Mouse (Mus musculus) CH12.LX (cell line): Measurements from ENCODE around the gene Sycp2. TPM values are rescaled to one million over a fixed set of nuclear protein-coding genes. Genes with fewer than 3 reads are reported as not detected.

Experiments
- DNase-seq: peaks from one replicate; pipeline ENCODE4 v3.0.0-alpha.2; 2013; ENCODE audit errors: extremely low read depth
- H3K27ac ChIP-seq: 2 replicates; pipeline ENCODE4 v1.5.1; 2012; ENCODE audit warnings: low read depth, mild to moderate bottlenecking, control low read depth, moderate library complexity; ENCODE audit not compliant: insufficient read depth
- H3K27me3 ChIP-seq: replicated peaks from 2 replicates; pipeline ENCODE3; 2012; ENCODE audit warnings: inconsistent platforms
- H3K36me3 ChIP-seq, 2 experiments: replicated peaks in 1 of 2; 2 replicates each; pipeline versions ENCODE3 to v1.6.1; 2012; ENCODE audit warnings: inconsistent platforms in 1 of 2, low read length in 1 of 2, mild to moderate bottlenecking in 1 of 2, mixed read lengths in 1 of 2, moderate library complexity in 1 of 2; ENCODE audit not compliant: control insufficient read depth in 1 of 2, insufficient read depth in 1 of 2
- H3K4me1 ChIP-seq, 2 experiments: 2 replicates each; pipeline ENCODE4 v1.6.1; 2012; ENCODE audit warnings: inconsistent platforms in 1 of 2, moderate library complexity in 1 of 2; ENCODE audit not compliant: insufficient read depth in 2 of 2, control insufficient read depth in 1 of 2
- H3K4me2 ChIP-seq: 2 replicates; pipeline ENCODE4 v1.6.1; 2012; ENCODE audit warnings: low read depth, mild to moderate bottlenecking, control low read depth; ENCODE audit not compliant: poor library complexity, insufficient read depth, severe bottlenecking
- H3K4me3 ChIP-seq, 3 experiments: fragments of 150-350 bp in 1 of 3; sonication (generic) in 1 of 3; replicated peaks in 1 of 3; 2 replicates each; pipeline versions ENCODE3 to v1.5.1; 2011 to 2012; ENCODE audit warnings: low read depth in 2 of 3, low read length in 2 of 3, mild to moderate bottlenecking in 2 of 3, moderate library complexity in 2 of 3, control low read depth in 1 of 3, improper control_type of control experiment in 1 of 3, inconsistent platforms in 1 of 3, mixed read lengths in 1 of 3; ENCODE audit not compliant: poor library complexity in 1 of 3
- H3K79me2 ChIP-seq: replicated peaks from 2 replicates; pipeline ENCODE4 v1.6.1; 2012; ENCODE audit warnings: mild to moderate bottlenecking, moderate library complexity; ENCODE audit not compliant: control insufficient read depth, poor library complexity, insufficient read depth, severe bottlenecking; ENCODE audit errors: extremely low read depth
- H3K9ac ChIP-seq: 2 replicates; pipeline ENCODE4 v1.6.1; 2012; ENCODE audit warnings: low read depth, mild to moderate bottlenecking, control low read depth, moderate library complexity; ENCODE audit not compliant: insufficient read depth
- H3K9me3 ChIP-seq: replicated peaks from 2 replicates; pipeline ENCODE3; 2012; ENCODE audit warnings: low read length, inconsistent platforms, mixed read lengths
- CHD2 ChIP-seq: IDR thresholded peaks from 2 replicates; pipeline ENCODE4 v1.6.1; 2011; ENCODE audit warnings: low read length, improper control_type of control experiment
- E2F4 ChIP-seq: IDR thresholded peaks from 2 replicates; pipeline ENCODE4 v1.6.1; 2011; ENCODE audit warnings: low read depth, low read length, improper control_type of control experiment; ENCODE audit not compliant: insufficient replicate concordance
- EP300 ChIP-seq: IDR thresholded peaks from 2 replicates; pipeline ENCODE4 v1.6.1; 2011; ENCODE audit warnings: low read length, improper control_type of control experiment
- GABPA ChIP-seq: IDR thresholded peaks from 2 replicates; pipeline ENCODE4 v1.6.1; 2012; ENCODE audit warnings: low read depth, low read length, improper control_type of control experiment, inconsistent platforms; ENCODE audit not compliant: insufficient replicate concordance
- IRF4 ChIP-seq: IDR thresholded peaks from 2 replicates; pipeline ENCODE4 v1.6.1; 2014; ENCODE audit warnings: low read depth, mild to moderate bottlenecking, inconsistent platforms, low read length, improper control_type of control experiment
- JUND ChIP-seq: conservative IDR thresholded peaks from 2 replicates; pipeline ENCODE4 v1.6.1; 2011; ENCODE audit warnings: low read depth, low read length, improper control_type of control experiment
- MAFK ChIP-seq: IDR thresholded peaks from 2 replicates; pipeline ENCODE4 v1.6.1; 2011; ENCODE audit warnings: low read length, improper control_type of control experiment; ENCODE audit not compliant: insufficient replicate concordance
- MAX ChIP-seq: IDR thresholded peaks from 2 replicates; pipeline ENCODE4 v1.6.1; 2011; ENCODE audit warnings: low read length, improper control_type of control experiment
- MXI1 ChIP-seq: IDR thresholded peaks from 2 replicates; pipeline ENCODE4 v1.6.1; 2011; ENCODE audit warnings: mild to moderate bottlenecking, low read depth, low read length, improper control_type of control experiment
- MYC ChIP-seq: IDR thresholded peaks from 2 replicates; pipeline ENCODE4 v1.6.1; 2011; ENCODE audit warnings: low read depth, mild to moderate bottlenecking, improper control_type of control experiment, low read length
- NELFE ChIP-seq: IDR thresholded peaks from 2 replicates; pipeline ENCODE4 v1.6.1; 2011; ENCODE audit warnings: low read depth, low read length, improper control_type of control experiment
- POLR2A ChIP-seq: IDR thresholded peaks from 2 replicates; pipeline ENCODE4 v1.6.1; 2011; ENCODE audit warnings: low read depth, mild to moderate bottlenecking, improper control_type of control experiment, low read length
- RCOR1 ChIP-seq: conservative IDR thresholded peaks from 2 replicates; pipeline ENCODE4 v1.6.1; 2012; ENCODE audit warnings: low read depth, mild to moderate bottlenecking, inconsistent platforms, low read length, improper control_type of control experiment
- SMC3 ChIP-seq: IDR thresholded peaks from 2 replicates; pipeline ENCODE4 v1.6.1; 2011; ENCODE audit warnings: low read depth, low read length, improper control_type of control experiment
- TCF12 ChIP-seq: IDR thresholded peaks from 2 replicates; pipeline ENCODE4 v1.6.1; 2014; ENCODE audit warnings: low read depth, mild to moderate bottlenecking, inconsistent platforms, low read length, improper control_type of control experiment
- UBTF ChIP-seq: IDR thresholded peaks from 2 replicates; pipeline ENCODE4 v1.6.1; 2012; ENCODE audit warnings: low read depth, mild to moderate bottlenecking, inconsistent platforms, low read length, improper control_type of control experiment, moderate library complexity
- USF1 ChIP-seq: IDR thresholded peaks from 2 replicates; pipeline ENCODE4 v1.6.1; 2014; ENCODE audit warnings: low read depth, mild to moderate bottlenecking, inconsistent platforms, low read length, improper control_type of control experiment
- USF2 ChIP-seq: conservative IDR thresholded peaks from 2 replicates; pipeline ENCODE4 v1.6.1; 2011; ENCODE audit warnings: low read depth, low read length, improper control_type of control experiment
- ZC3H11A ChIP-seq: IDR thresholded peaks from 2 replicates; pipeline ENCODE4 v1.6.1; 2012; ENCODE audit warnings: low read depth, mild to moderate bottlenecking, inconsistent platforms, low read length, improper control_type of control experiment
- ZMIZ1 ChIP-seq: IDR thresholded peaks from 2 replicates; pipeline ENCODE4 v1.6.1; 2012; ENCODE audit warnings: low read depth, mild to moderate bottlenecking, inconsistent platforms, low read length, improper control_type of control experiment
- dilution Hi-C: fragments of 300-500 bp; cut with MboI; formaldehyde crosslinking; loops from 2 replicates; pipeline ENCODE4 v1.14.3; 2020; ENCODE audit warnings: low sequenced_read_pairs; ENCODE audit not compliant: extremely low pct_unique_long_range_greater_than_20kb, extremely low pct_ligation_motif_present
- in situ Hi-C: fragments of 300-500 bp; cut with MboI; formaldehyde crosslinking; loops from 3 replicates; pipeline ENCODE4 v1.14.3; 2019; ENCODE audit warnings: low sequenced_read_pairs, low pct_ligation_motif_present, low pct_unique_long_range_greater_than_20kb, mixed read lengths
- polyA plus RNA-seq: library from polyadenylated mRNA; unstranded; fragments of >175 nt; gene quantifications from 2 replicates; pipeline ENCODE4 v1.2.1, GENCODE M21; 2012; ENCODE audit warnings: low read depth; ENCODE audit not compliant: insufficient read length
- total RNA-seq, 2 experiments: library from RNA; depleted of rRNA; stranded (reverse); fragments of 300-350 nt in 1 of 2; fragments of >200 nt in 1 of 2; gene quantifications; 2 replicates each; pipeline ENCODE4 v1.2.3; 2012 to 2014

Gene Sycp2
- total and polyA plus RNA-seq, 3 experiments = not detected

- in situ Hi-C loops = no loop called here
- Histone ChIP-seq H3K4me1 (no peaks in the 10 kb centered on the region), H3K4me3 (no peak overlapping the region), H3K79me2 (no peaks in the 10 kb centered on the region), H3K9ac (no peak overlapping the region), H3K9me3 (no peaks in the 10 kb centered on the region), H3K27me3 (peaks cover 43% of the 10 kb centered on the region), H3K4me2 (no peak overlapping the region), H3K27ac (no peak overlapping the region), H3K36me3 (no peaks in the 10 kb centered on the region)
- dilution Hi-C loops = no loop called here
- TF ChIP-seq CHD2 (no peak), TCF12 (no peak), SMC3 (no peak), GABPA (no peak), MAFK (no peak), USF1 (no peak), USF2 (no peak), JUND (no peak), ZMIZ1 (no peak), E2F4 (no peak)
- no peak for DNase-seq
Observed at GRCm38 (mm10) chr2:178428676-178429075, 21.2 kb upstream of the Sycp2 start.

- in situ Hi-C loops = no loop called here
- no peak overlapping the region for H3K27ac ChIP-seq
- H3K36me3 ChIP-seq = no peaks in the 10 kb centered on the region
- H3K27me3 ChIP-seq = peaks cover 46% of the 10 kb centered on the region
- DNase-seq = no peak
- H3K9me3 ChIP-seq = no peaks in the 10 kb centered on the region
- dilution Hi-C loops = no loop called here
- H3K4me2 ChIP-seq = no peak overlapping the region
- H3K79me2 ChIP-seq = no peaks in the 10 kb centered on the region
- H3K4me1 ChIP-seq = no peaks in the 10 kb centered on the region
- no peak overlapping the region for H3K9ac ChIP-seq
- H3K4me3 ChIP-seq = no peak overlapping the region
- TF ChIP-seq MYC = no peak
- no peak for TF ChIP-seq NELFE
- no peak for TF ChIP-seq IRF4
- TF ChIP-seq EP300 = no peak
- no peak for TF ChIP-seq MAFK
- no peak for TF ChIP-seq USF1
- no peak for TF ChIP-seq SMC3
- no peak for TF ChIP-seq MXI1
- no peak for TF ChIP-seq RCOR1
- no peak for TF ChIP-seq JUND
- TF ChIP-seq MAX = no peak
- TF ChIP-seq UBTF = no peak
- no peak for TF ChIP-seq POLR2A
- no peak for TF ChIP-seq ZC3H11A
- TF ChIP-seq USF2 = no peak
- TF ChIP-seq TCF12 = no peak
- TF ChIP-seq, all 38 proteins: peak for 0
Observed at GRCm38 (mm10) chr2:178428183-178428582, 20.7 kb upstream of the Sycp2 start.
